Mouse (Mus musculus): Measurements from ENCODE around the gene Slc45a1. TPM values are rescaled to one million over a fixed set of nuclear protein-coding genes. Genes with fewer than 3 reads are reported as not detected.

Slc45a1 gene
- total RNA-seq, 2 experiments from 2014 or later: not detected

GRCm38 (mm10) chr4:150583777-150584135 is 68.2 kb downstream of the Slc45a1 start:
- intact Hi-C loops (cut with DNase I): no loop called here
- DNase-seq: no peak

- intact Hi-C loops (cut with DNase I): no loop called here
- peak; percentile 71 to 72 for DNase-seq
Observed at GRCm38 (mm10) chr4:150582966-150583776, 68.8 kb downstream of the Slc45a1 start.

GRCm38 (mm10) chr4:150581931-150582723 is 69.8 kb downstream of the Slc45a1 start:
- intact Hi-C loops (cut with DNase I): no loop called here
- DNase-seq: no peak

Other genes starting within 250 kb of the Slc45a1 start
- 10 to 100 TPM; 38.4 to 44.5 TPM for gene Errfi1, start 201.7 kb upstream of the Slc45a1 start, total RNA-seq (2021)